Mouse (Mus musculus) intestine, embryonic 14.5 days (tissue): ENCODE results near the gene Mroh2a. TPM values are rescaled to one million over a fixed set of nuclear protein-coding genes. Genes with fewer than 3 reads are reported as not detected.
A peak's percentile ranks its signal among the peaks of the same experiment; 100 is the strongest.

ENCODE experiments used
- ATAC-seq: fragments of 200-750 bp; cut with Nextera tagmentation; replicated peaks from 2 replicates; pipeline ENCODE4 v1.8.0; 2017; ENCODE audit warnings: low read depth, moderate number of reproducible peaks, moderate TSS enrichment, moderate library complexity; ENCODE audit not compliant: low FRiP score, low TSS enrichment
- DNase-seq: peaks from one replicate; pipeline ENCODE4 v3.0.0-alpha.2; 2018; ENCODE audit warnings: low spot score
- H3K27ac ChIP-seq: fragments of 300-500 bp; sonication (generic); 2 replicates; pipeline ENCODE4 v1.5.1; 2014; ENCODE audit warnings: low read depth, mild to moderate bottlenecking, control low read depth
- H3K27me3 ChIP-seq: fragments of 300-500 bp; sonication (generic); replicated peaks from 2 replicates; pipeline ENCODE4 v1.6.1; 2014; ENCODE audit warnings: low read length, control low read depth; ENCODE audit not compliant: control insufficient read depth, insufficient read depth
- H3K36me3 ChIP-seq: fragments of 300-500 bp; sonication (generic); 2 replicates; pipeline ENCODE4 v1.6.1; 2014; ENCODE audit warnings: low read length, control low read depth; ENCODE audit not compliant: control insufficient read depth, insufficient read depth
- H3K4me1 ChIP-seq: fragments of 300-500 bp; sonication (generic); replicated peaks from 2 replicates; pipeline ENCODE4 v1.6.1; 2014; ENCODE audit warnings: low read length, control low read depth, mixed read lengths; ENCODE audit not compliant: control insufficient read depth, insufficient read depth
- H3K4me2 ChIP-seq: fragments of 300-500 bp; sonication (generic); 2 replicates; pipeline ENCODE4 v1.6.1; 2014; ENCODE audit warnings: low read length
- H3K4me3 ChIP-seq: fragments of 300-500 bp; sonication (generic); 2 replicates; pipeline ENCODE4 v1.5.1; 2014; ENCODE audit warnings: low read depth, low read length, control low read depth, mixed read lengths
- H3K9ac ChIP-seq: fragments of 300-500 bp; sonication (generic); 2 replicates; pipeline ENCODE4 v1.6.1; 2014; ENCODE audit warnings: mild to moderate bottlenecking, low read length
- H3K9me3 ChIP-seq: fragments of 300-500 bp; sonication (generic); 2 replicates; pipeline ENCODE4 v1.6.1; 2016; ENCODE audit warnings: low read length, control low read depth; ENCODE audit not compliant: control insufficient read depth
- WGBS: fragments of 180-500 bp; shearing (Covaris S2); extraction: QIAGEN DNeasy Blood & Tissue Kit; methylation state at CpG from one replicate; pipeline ENCODE4 v1.1.7; 2014; 5-methylcytosine and 5-hydroxymethylcytosine counted together
- polyA plus RNA-seq: library from polyadenylated mRNA; unstranded; fragments of >200 nt; fragmentation: Nextera tagmentation; extraction: Ambion mirVana; gene quantifications from 2 replicates; pipeline ENCODE4 v1.2.1, GENCODE M21; 2014

The Mroh2a gene
- polyA plus RNA-seq, 1 experiment from 2014 or later, result 1.1 TPM

GRCm38 (mm10) chr1:88289917-88290316 is 63.1 kb downstream of the Mroh2a start:
- H3K27ac ChIP-seq, result no peak overlapping the region

GRCm38 (mm10) chr1:88290511-88290910 is 63.7 kb downstream of the Mroh2a start:
- 73% methylated on average over 1 of the region's 1 CpGs for WGBS
- Histone ChIP-seq H3K9ac (no peak overlapping the region), H3K4me3 (no peak overlapping the region)

More at GRCm38 (mm10) chr1:88289917-88290316, 63.1 kb downstream of the Mroh2a start:
- no peaks in the 10 kb centered on the region for H3K27me3 ChIP-seq
- no peak overlapping the region for H3K9ac ChIP-seq
- no peak overlapping the region for H3K4me3 ChIP-seq
- H3K36me3 ChIP-seq, result no peaks in the 10 kb centered on the region
- H3K4me1 ChIP-seq, result no peaks in the 10 kb centered on the region
- peaks cover 35% of the 10 kb centered on the region for H3K9me3 ChIP-seq
- ATAC-seq (no peak), DNase-seq (peak; percentile 79)
- WGBS, result 40% methylated on average over 4 of the region's 4 CpGs
- H3K4me2 ChIP-seq, result no peak overlapping the region

DNA sequence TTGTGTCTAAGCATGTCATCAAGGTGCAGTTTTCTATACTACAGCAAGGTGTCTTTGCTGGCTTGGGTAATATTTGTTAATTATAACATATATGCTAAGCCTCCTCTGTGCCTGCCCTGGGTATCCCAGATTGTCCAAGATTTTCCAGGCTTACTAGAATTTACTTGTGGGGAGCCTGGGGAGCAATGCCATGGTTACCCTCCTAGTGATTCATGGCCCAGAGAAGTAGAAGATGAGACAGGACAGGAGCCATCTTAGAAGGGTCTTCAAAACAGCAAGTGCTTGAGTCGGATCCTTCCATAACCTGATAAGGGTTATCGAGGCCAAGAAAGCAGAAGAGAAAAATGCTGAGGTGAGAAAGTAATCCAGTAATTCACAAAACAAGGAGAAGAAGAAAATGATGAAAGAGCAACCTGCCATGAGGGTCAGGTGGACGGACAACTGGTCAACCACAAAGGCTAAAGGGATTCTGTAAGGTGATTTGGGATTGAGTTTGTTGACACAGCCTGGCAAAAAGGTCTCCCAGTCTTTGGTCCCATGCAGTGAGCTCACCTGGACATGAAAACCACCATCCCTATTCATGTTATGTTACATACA is 64.7 kb downstream of the Mroh2a start:
- no peak overlapping the region for H3K4me3 ChIP-seq
- peaks cover 41% of the 10 kb centered on the region for H3K9me3 ChIP-seq
- 58% methylated on average over 3 of the region's 3 CpGs for WGBS
- DNase-seq (peak; percentile 53), ATAC-seq (no peak)
- no peak overlapping the region for H3K4me2 ChIP-seq
- H3K4me1 ChIP-seq, result no peaks in the 10 kb centered on the region
- H3K27me3 ChIP-seq, result no peaks in the 10 kb centered on the region
- H3K27ac ChIP-seq, result no peak overlapping the region
- H3K36me3 ChIP-seq, result no peaks in the 10 kb centered on the region
- H3K9ac ChIP-seq, result no peak overlapping the region

More at GRCm38 (mm10) chr1:88290511-88290910, 63.7 kb downstream of the Mroh2a start:
- no peak for DNase-seq
- ATAC-seq, result no peak
- Histone ChIP-seq H3K27me3 (no peaks in the 10 kb centered on the region), H3K9me3 (peaks cover 36% of the 10 kb centered on the region), H3K4me1 (no peaks in the 10 kb centered on the region), H3K36me3 (no peaks in the 10 kb centered on the region), H3K27ac (no peak overlapping the region), H3K4me2 (no peak overlapping the region)

- Histone ChIP-seq H3K9me3 (peaks cover 37% of the 10 kb centered on the region), H3K36me3 (no peaks in the 10 kb centered on the region), H3K4me3 (no peak overlapping the region), H3K27me3 (no peaks in the 10 kb centered on the region), H3K9ac (no peak overlapping the region), H3K4me2 (no peak overlapping the region), H3K4me1 (no peaks in the 10 kb centered on the region), H3K27ac (no peak overlapping the region)
- DNase-seq (peak; percentile 56), ATAC-seq (no peak)
- 51% methylated on average over 2 of the region's 2 CpGs for WGBS
These were observed 65.3 kb downstream of the Mroh2a start for GRCm38 (mm10) chr1:88292057-88292456.

DNA sequence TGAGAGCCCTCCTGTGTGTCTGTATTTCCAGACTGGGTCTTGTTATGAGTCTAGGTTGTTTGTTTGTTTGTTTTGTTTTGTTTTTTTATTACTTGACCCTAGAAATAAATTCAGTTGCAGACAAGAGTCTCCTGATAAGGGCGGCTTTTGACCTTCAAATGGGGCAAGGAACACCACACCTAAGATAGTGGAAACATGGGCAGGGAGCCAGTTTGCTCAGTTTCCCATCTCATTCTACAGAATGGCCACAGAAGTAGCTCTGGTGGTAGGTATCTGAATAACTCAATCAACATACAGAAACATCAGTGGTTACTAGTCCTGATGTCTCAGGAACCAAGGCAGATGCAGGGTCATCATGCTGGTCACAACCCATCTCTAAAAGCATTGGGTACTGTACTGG is 67.9 kb downstream of the Mroh2a start:
- no peaks in the 10 kb centered on the region for H3K27me3 ChIP-seq
- no peak for DNase-seq
- H3K4me3 ChIP-seq, result no peak overlapping the region
- WGBS, result 21% methylated on average over 1 of the region's 1 CpGs
- H3K36me3 ChIP-seq, result no peaks in the 10 kb centered on the region
- no peak overlapping the region for H3K9ac ChIP-seq
- H3K4me2 ChIP-seq, result no peak overlapping the region
- H3K9me3 ChIP-seq, result peaks cover 40% of the 10 kb centered on the region
- H3K4me1 ChIP-seq, result no peaks in the 10 kb centered on the region
- no peak overlapping the region for H3K27ac ChIP-seq
- ATAC-seq, result no peak

DNA sequence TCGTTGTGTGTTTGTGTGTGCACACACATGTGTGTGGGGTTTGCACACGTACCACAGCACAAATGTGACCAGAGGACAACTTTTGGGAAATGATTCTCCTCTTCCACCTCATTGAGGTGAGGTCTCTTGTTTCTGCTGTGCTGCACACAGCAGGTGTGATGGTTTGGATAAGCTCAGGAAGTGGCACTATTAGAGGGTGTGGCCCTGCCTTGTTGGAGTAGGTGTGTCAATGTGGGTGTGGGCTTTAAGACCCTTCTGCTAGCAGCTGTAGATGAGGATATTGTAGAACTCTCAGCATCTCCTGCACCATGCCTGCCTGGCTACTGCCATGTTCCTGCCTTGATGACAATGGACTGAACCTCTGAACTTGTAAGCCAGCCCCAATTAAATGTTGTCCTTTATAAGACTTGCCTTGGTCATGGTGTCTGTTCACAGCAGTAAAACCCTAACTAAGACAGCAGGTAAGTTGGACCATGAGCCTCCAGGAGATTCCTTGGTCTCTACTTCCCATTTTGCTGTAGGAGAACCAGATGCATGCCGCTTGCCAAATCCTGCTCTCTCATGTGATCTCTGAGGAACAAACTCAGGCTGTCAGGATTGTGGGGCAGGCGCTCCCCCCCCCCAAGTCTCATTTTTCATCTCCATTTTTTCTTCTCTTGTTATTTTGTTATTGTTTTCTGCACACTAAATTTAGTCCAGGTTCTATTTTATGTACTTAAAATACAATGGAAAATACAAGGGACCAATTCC is 69.6 kb downstream of the Mroh2a start:
- Histone ChIP-seq H3K27ac (no peak overlapping the region), H3K9ac (no peak overlapping the region), H3K4me1 (no peaks in the 10 kb centered on the region), H3K27me3 (no peaks in the 10 kb centered on the region), H3K4me3 (no peak overlapping the region), H3K4me2 (no peak overlapping the region), H3K9me3 (peaks cover 43% of the 10 kb centered on the region), H3K36me3 (no peaks in the 10 kb centered on the region)
- DNase-seq, result peak; percentile 52
- no peak for ATAC-seq
- 78% methylated on average over 4 of the region's 4 CpGs for WGBS

- H3K4me2 ChIP-seq, result no peak overlapping the region
- no peaks in the 10 kb centered on the region for H3K4me1 ChIP-seq
- DNase-seq (peak; percentile 60), ATAC-seq (no peak)
- H3K4me3 ChIP-seq, result no peak overlapping the region
- WGBS, result 70% methylated on average over 7 of the region's 7 CpGs
- H3K9me3 ChIP-seq, result peaks cover 43% of the 10 kb centered on the region
- H3K27me3 ChIP-seq, result no peaks in the 10 kb centered on the region
- H3K36me3 ChIP-seq, result no peaks in the 10 kb centered on the region
- H3K9ac ChIP-seq, result no peak overlapping the region
- no peak overlapping the region for H3K27ac ChIP-seq
These were observed 70.9 kb downstream of the Mroh2a start for GRCm38 (mm10) chr1:88297480-88298258.

DNA sequence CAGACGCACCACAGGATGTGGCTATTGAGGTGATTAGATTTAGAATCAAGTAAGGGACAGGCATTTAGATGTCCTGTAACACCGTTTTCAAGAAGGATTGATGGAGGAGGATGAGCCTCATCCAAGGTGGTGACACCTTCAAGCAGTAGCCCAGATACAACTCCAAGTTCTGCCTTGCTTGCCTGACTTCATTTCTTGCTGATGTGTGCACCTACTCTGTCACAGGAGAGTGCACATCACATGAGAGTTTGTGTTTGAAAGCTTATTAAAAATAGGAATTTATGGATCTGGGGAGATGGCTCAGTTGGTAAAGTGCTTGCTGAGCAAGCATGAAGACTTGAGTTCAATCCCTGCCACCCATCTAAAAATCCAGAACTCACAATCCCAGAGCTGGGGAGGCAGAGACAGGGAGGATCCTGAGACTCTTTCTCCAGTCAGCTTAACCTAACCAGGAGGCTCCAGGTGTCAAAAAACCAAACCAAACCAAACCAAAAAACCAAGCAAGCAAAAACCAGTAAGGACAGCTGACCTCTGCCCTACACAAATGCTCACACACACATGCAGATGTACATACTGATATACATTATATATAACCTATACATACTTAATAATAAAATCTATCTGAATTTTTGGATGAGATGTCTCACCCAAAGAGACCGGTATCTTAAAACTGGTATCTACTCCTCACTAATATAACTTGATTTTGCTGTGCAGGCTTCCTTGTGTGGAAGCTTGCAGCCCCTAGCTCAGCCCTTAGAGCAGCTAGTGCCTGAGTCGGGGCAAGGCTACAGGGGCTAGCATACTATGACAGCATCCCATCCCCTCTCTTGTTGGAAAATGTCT is 72.1 kb downstream of the Mroh2a start:
- Histone ChIP-seq H3K4me1 (no peaks in the 10 kb centered on the region), H3K4me2 (no peak overlapping the region), H3K27ac (no peak overlapping the region), H3K4me3 (no peak overlapping the region), H3K9me3 (peaks cover 46% of the 10 kb centered on the region), H3K36me3 (no peaks in the 10 kb centered on the region), H3K27me3 (no peaks in the 10 kb centered on the region), H3K9ac (no peak overlapping the region)
- WGBS, result 65% methylated on average over 4 of the region's 4 CpGs
- ATAC-seq (no peak), DNase-seq (peak; percentile 54)
